Mouse (Mus musculus): ENCODE data around the gene Nfkb1. TPM values are rescaled to one million over a fixed set of nuclear protein-coding genes. Genes with fewer than 3 reads are reported as not detected.

The Nfkb1 gene
- polyA plus RNA-seq (2015; fragmentation: Nextera tagmentation; extraction: Ambion mirVana), result 21.7 and 24.0 TPM in 2 replicates

GRCm38 (mm10) chr3:135691191-135692131 lies at the start of gene Nfkb1:
Gene Nfkb1, minus strand, starts transcription at chr3:135691547.
- Histone ChIP-seq H3K4me3 (ENCODE audit: low read length) (peak within 1 kb of the TSS; percentile 82), H3K4me2 (ENCODE audit: low read depth, low read length) (peak within 1 kb of the TSS; percentile 77), H3K27me3 (ENCODE audit: control insufficient read depth, insufficient read depth, low read length) (no peaks in the 10 kb centered on the region), H3K4me1 (ENCODE audit: control insufficient read depth, insufficient read depth, low read length) (peaks cover 41% of the 10 kb centered on the region), H3K9me3 (replicated peaks; ENCODE audit: control insufficient read depth, low read length) (no peaks in the 10 kb centered on the region), H3K36me3 (ENCODE audit: control insufficient read depth, insufficient read depth) (no peaks in the 10 kb centered on the region), H3K27ac (ENCODE audit: low read length) (peak within 1 kb of the TSS; percentile 95), H3K9ac (ENCODE audit: low read length) (peak within 1 kb of the TSS; percentile 100)
- ATAC-seq (replicated peaks; ENCODE audit: extremely low read depth, insufficient read depth, low FRiP score), result peak; percentile 61
- 1% methylated on average over 69 of the region's 102 CpGs for WGBS

- Histone ChIP-seq H3K9me3 (replicated peaks; ENCODE audit: control insufficient read depth, low read length) (no peaks in the 10 kb centered on the region), H3K27ac (ENCODE audit: low read length) (no peak overlapping the region), H3K4me1 (ENCODE audit: control insufficient read depth, insufficient read depth, low read length) (no peaks in the 10 kb centered on the region), H3K4me3 (ENCODE audit: low read length) (no peak overlapping the region), H3K36me3 (ENCODE audit: control insufficient read depth, insufficient read depth) (no peaks in the 10 kb centered on the region), H3K9ac (ENCODE audit: low read length) (no peak overlapping the region), H3K4me2 (ENCODE audit: low read depth, low read length) (no peak overlapping the region), H3K27me3 (ENCODE audit: control insufficient read depth, insufficient read depth, low read length) (no peaks in the 10 kb centered on the region)
- ATAC-seq (replicated peaks; ENCODE audit: extremely low read depth, insufficient read depth, low FRiP score), result no peak
- WGBS, result 79% methylated on average over 8 of the region's 8 CpGs
Observed at GRCm38 (mm10) chr3:135740711-135741110, 49.4 kb upstream of the Nfkb1 start.

- Histone ChIP-seq H3K4me2 (ENCODE audit: low read depth, low read length) (no peak overlapping the region), H3K4me3 (ENCODE audit: low read length) (no peak overlapping the region)
Observed at GRCm38 (mm10) chr3:135734736-135735135, 43.4 kb upstream of the Nfkb1 start.

GRCm38 (mm10) chr3:135732747-135733445 lies 41.5 kb upstream of the Nfkb1 start:
- no peak for ATAC-seq (replicated peaks; ENCODE audit: extremely low read depth, insufficient read depth, low FRiP score)
- WGBS, result 69% methylated on average over 10 of the region's 10 CpGs
- Histone ChIP-seq H3K27ac (ENCODE audit: low read length) (no peak overlapping the region), H3K4me2 (ENCODE audit: low read depth, low read length) (no peak overlapping the region), H3K36me3 (ENCODE audit: control insufficient read depth, insufficient read depth) (no peaks in the 10 kb centered on the region), H3K4me3 (ENCODE audit: low read length) (no peak overlapping the region), H3K9me3 (replicated peaks; ENCODE audit: control insufficient read depth, low read length) (no peaks in the 10 kb centered on the region), H3K4me1 (ENCODE audit: control insufficient read depth, insufficient read depth, low read length) (peaks cover 8% of the 10 kb centered on the region), H3K27me3 (ENCODE audit: control insufficient read depth, insufficient read depth, low read length) (no peaks in the 10 kb centered on the region), H3K9ac (ENCODE audit: low read length) (no peak overlapping the region)

More at GRCm38 (mm10) chr3:135734736-135735135, 43.4 kb upstream of the Nfkb1 start:
- Histone ChIP-seq H3K9me3 (replicated peaks; ENCODE audit: control insufficient read depth, low read length) (no peaks in the 10 kb centered on the region), H3K9ac (ENCODE audit: low read length) (no peak overlapping the region), H3K4me1 (ENCODE audit: control insufficient read depth, insufficient read depth, low read length) (peaks cover 8% of the 10 kb centered on the region), H3K27me3 (ENCODE audit: control insufficient read depth, insufficient read depth, low read length) (no peaks in the 10 kb centered on the region), H3K27ac (ENCODE audit: low read length) (no peak overlapping the region), H3K36me3 (ENCODE audit: control insufficient read depth, insufficient read depth) (no peaks in the 10 kb centered on the region)
- 70% methylated on average over 1 of the region's 1 CpGs for WGBS
- no peak for ATAC-seq (replicated peaks; ENCODE audit: extremely low read depth, insufficient read depth, low FRiP score)

- H3K36me3 ChIP-seq (ENCODE audit: control insufficient read depth, insufficient read depth), result no peaks in the 10 kb centered on the region
- H3K9ac ChIP-seq (ENCODE audit: low read length), result no peak overlapping the region
- no peaks in the 10 kb centered on the region for H3K9me3 ChIP-seq (replicated peaks; ENCODE audit: control insufficient read depth, low read length)
- ATAC-seq (replicated peaks; ENCODE audit: extremely low read depth, insufficient read depth, low FRiP score), result peak; percentile 45; the same call in 1 of the 2 replicates
- H3K4me1 ChIP-seq (ENCODE audit: control insufficient read depth, insufficient read depth, low read length), result peaks cover 12% of the 10 kb centered on the region
- WGBS, result 10% methylated on average over 17 of the region's 17 CpGs
- no peaks in the 10 kb centered on the region for H3K27me3 ChIP-seq (ENCODE audit: control insufficient read depth, insufficient read depth, low read length)
- peak overlapping the region; percentile 63 for H3K4me2 ChIP-seq (ENCODE audit: low read depth, low read length)
- H3K4me3 ChIP-seq (ENCODE audit: low read length), result peak overlapping the region; percentile 37
- no peak overlapping the region; the same call in 1 of the 2 replicates for H3K27ac ChIP-seq (ENCODE audit: low read length)
Observed at GRCm38 (mm10) chr3:135731292-135732047, 40.1 kb upstream of the Nfkb1 start.

- Histone ChIP-seq H3K4me1 (ENCODE audit: control insufficient read depth, insufficient read depth, low read length) (peaks cover 12% of the 10 kb centered on the region), H3K4me2 (ENCODE audit: low read depth, low read length) (peak overlapping the region; percentile 40), H3K9ac (ENCODE audit: low read length) (0 out of 2 replicates have a peak overlapping the region, but pooled peaks have one; percentile 45), H3K27ac (ENCODE audit: low read length) (no peak overlapping the region), H3K27me3 (ENCODE audit: control insufficient read depth, insufficient read depth, low read length) (no peaks in the 10 kb centered on the region), H3K4me3 (ENCODE audit: low read length) (no peak overlapping the region), H3K36me3 (ENCODE audit: control insufficient read depth, insufficient read depth) (no peaks in the 10 kb centered on the region), H3K9me3 (replicated peaks; ENCODE audit: control insufficient read depth, low read length) (no peaks in the 10 kb centered on the region)
- peak; percentile 49 for ATAC-seq (replicated peaks; ENCODE audit: extremely low read depth, insufficient read depth, low FRiP score)
- 33% methylated on average over 9 of the region's 9 CpGs for whole genome bisulfite sequencing
Observed at GRCm38 (mm10) chr3:135730790-135731189, 39.4 kb upstream of the Nfkb1 start.

- no peak overlapping the region for H3K9ac ChIP-seq (ENCODE audit: low read length)
- H3K4me1 ChIP-seq (ENCODE audit: control insufficient read depth, insufficient read depth, low read length), result peaks cover 12% of the 10 kb centered on the region
- no peaks in the 10 kb centered on the region for H3K27me3 ChIP-seq (ENCODE audit: control insufficient read depth, insufficient read depth, low read length)
- H3K9me3 ChIP-seq (replicated peaks; ENCODE audit: control insufficient read depth, low read length), result no peaks in the 10 kb centered on the region
- WGBS, result 69% methylated on average over 5 of the region's 5 CpGs
- no peaks in the 10 kb centered on the region for H3K36me3 ChIP-seq (ENCODE audit: control insufficient read depth, insufficient read depth)
- no peak overlapping the region for H3K4me2 ChIP-seq (ENCODE audit: low read depth, low read length)
- H3K4me3 ChIP-seq (ENCODE audit: low read length), result no peak overlapping the region
- ATAC-seq (replicated peaks; ENCODE audit: extremely low read depth, insufficient read depth, low FRiP score), result no peak
- H3K27ac ChIP-seq (ENCODE audit: low read length), result no peak overlapping the region
Observed at GRCm38 (mm10) chr3:135729575-135729974, 38.2 kb upstream of the Nfkb1 start.

- no peak overlapping the region for H3K4me3 ChIP-seq (ENCODE audit: low read length)
- H3K36me3 ChIP-seq (ENCODE audit: control insufficient read depth, insufficient read depth), result no peaks in the 10 kb centered on the region
- ATAC-seq (replicated peaks; ENCODE audit: extremely low read depth, insufficient read depth, low FRiP score), result no peak
- no peaks in the 10 kb centered on the region for H3K9me3 ChIP-seq (replicated peaks; ENCODE audit: control insufficient read depth, low read length)
- WGBS, result 63% methylated on average over 6 of the region's 6 CpGs
- peaks cover 12% of the 10 kb centered on the region for H3K4me1 ChIP-seq (ENCODE audit: control insufficient read depth, insufficient read depth, low read length)
- H3K27ac ChIP-seq (ENCODE audit: low read length), result no peak overlapping the region
- no peaks in the 10 kb centered on the region for H3K27me3 ChIP-seq (ENCODE audit: control insufficient read depth, insufficient read depth, low read length)
- H3K9ac ChIP-seq (ENCODE audit: low read length), result no peak overlapping the region
- no peak overlapping the region for H3K4me2 ChIP-seq (ENCODE audit: low read depth, low read length)
Observed at GRCm38 (mm10) chr3:135728900-135729299, 37.6 kb upstream of the Nfkb1 start.
